Mouse (Mus musculus) neural tube, embryonic 13.5 days (tissue): ENCODE measurements around the gene Gm14851. TPM values are rescaled to one million over a fixed set of nuclear protein-coding genes. Genes with fewer than 3 reads are reported as not detected.
"Not testable (repeated sequence)": the region's sequence is repeated elsewhere in the genome, so short reads cannot be mapped to it uniquely, and the experiment has no call there.

Source experiments
- ATAC-seq: fragments of 200-750 bp; cut with Nextera tagmentation; 2 replicates; pipeline ENCODE4 v1.8.0; 2017; ENCODE audit warnings: low read depth, mild to moderate bottlenecking, moderate TSS enrichment, moderate library complexity
- H3K27ac ChIP-seq: fragments of 300-500 bp; sonication (generic); replicated peaks from 2 replicates; pipeline ENCODE4 v1.5.1; 2015; ENCODE audit warnings: moderate library complexity, mild to moderate bottlenecking, inconsistent platforms
- H3K27me3 ChIP-seq: fragments of 300-500 bp; sonication (generic); 2 replicates; pipeline ENCODE4 v1.6.1; 2015; ENCODE audit warnings: mild to moderate bottlenecking, inconsistent platforms
- H3K36me3 ChIP-seq: fragments of 300-500 bp; sonication (generic); 2 replicates; pipeline ENCODE4 v1.6.1; 2015; ENCODE audit warnings: mild to moderate bottlenecking, inconsistent platforms
- H3K4me1 ChIP-seq: fragments of 300-500 bp; sonication (generic); replicated peaks from 2 replicates; pipeline ENCODE4 v1.6.1; 2015; ENCODE audit warnings: inconsistent platforms
- H3K4me2 ChIP-seq: fragments of 300-500 bp; sonication (generic); 2 replicates; pipeline ENCODE4 v1.6.1; 2015; ENCODE audit warnings: inconsistent platforms, mild to moderate bottlenecking, moderate library complexity
- H3K4me3 ChIP-seq: fragments of 300-500 bp; sonication (generic); 2 replicates; pipeline ENCODE4 v1.5.1; 2015; ENCODE audit warnings: mild to moderate bottlenecking, inconsistent platforms
- H3K9ac ChIP-seq: fragments of 300-500 bp; sonication (generic); 2 replicates; pipeline ENCODE4 v1.6.1; 2015; ENCODE audit warnings: moderate library complexity, mild to moderate bottlenecking, inconsistent platforms
- H3K9me3 ChIP-seq: fragments of 300-500 bp; sonication (generic); 2 replicates; pipeline ENCODE4 v1.6.1; 2016; ENCODE audit warnings: inconsistent platforms
- WGBS: fragments of 180-500 bp; shearing (Covaris S2); methylation state at CpG from one replicate; pipeline ENCODE4 v1.1.7; 2015; 5-methylcytosine and 5-hydroxymethylcytosine counted together
- polyA plus RNA-seq: library from polyadenylated mRNA; unstranded; fragments of >200 nt; fragmentation: Nextera tagmentation; extraction: Ambion mirVana; gene quantifications from 2 replicates; pipeline ENCODE4 v1.2.1, GENCODE M21; 2015

The Gm14851 gene
- polyA plus RNA-seq = not detected in 2 replicates

DNA sequence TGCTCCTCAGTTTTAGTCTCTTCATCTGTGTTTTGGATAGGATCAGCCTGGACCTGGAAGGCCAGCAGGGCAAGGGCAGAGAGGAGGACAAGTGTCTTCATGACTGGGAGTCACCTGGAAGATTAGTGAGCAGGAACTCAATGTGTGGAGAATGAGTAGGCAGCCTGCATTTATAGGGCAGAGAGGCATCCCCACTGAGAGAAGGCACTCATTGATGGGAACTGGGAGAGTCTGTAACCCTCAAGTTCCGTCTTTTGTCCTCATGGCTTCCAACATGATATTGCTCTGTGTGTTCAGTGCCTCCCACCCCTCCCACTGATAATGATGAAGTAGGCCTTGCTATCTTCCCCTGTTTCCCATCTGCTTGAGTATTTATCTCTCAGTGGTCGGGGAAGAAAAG, at the start of gene Gm14851:
Gm14851 (minus strand) TSS at position 101 of the 400 bp plus-strand sequence.
- not testable (repeated sequence) for H3K27ac ChIP-seq, H3K4me3 ChIP-seq, H3K9me3 ChIP-seq, ATAC-seq, H3K27me3 ChIP-seq, H3K4me1 ChIP-seq, H3K4me2 ChIP-seq, H3K36me3 ChIP-seq, H3K9ac ChIP-seq
- 75% methylated on average over 1 of the region's 2 CpGs for WGBS

DNA sequence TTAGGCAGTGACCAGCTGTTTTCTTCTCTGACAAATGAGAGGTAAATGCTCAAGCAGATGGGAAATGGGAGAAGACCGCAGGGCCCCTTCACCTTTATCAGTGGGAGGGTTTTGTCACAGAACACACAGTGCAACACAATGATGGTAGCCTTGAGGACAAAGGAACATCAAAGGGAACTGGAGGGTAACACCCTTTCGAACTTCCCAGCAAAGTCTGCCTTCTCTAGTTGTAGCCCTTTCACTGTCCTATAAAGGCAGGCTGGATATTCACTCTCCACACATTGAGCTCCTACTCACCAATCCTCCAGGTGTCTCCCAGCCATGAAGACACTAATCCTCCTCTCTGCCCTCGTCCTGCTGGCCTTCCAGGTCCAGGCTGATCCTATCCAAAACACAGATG, 38.5 kb upstream of the Gm14851 start, which contains the start of gene Defa30:
Defa30 (plus strand) TSS at position 301 of the 400 bp plus-strand sequence.
- ATAC-seq, H3K9me3 ChIP-seq, H3K9ac ChIP-seq, H3K27me3 ChIP-seq, H3K4me2 ChIP-seq, H3K27ac ChIP-seq, H3K4me1 ChIP-seq, H3K36me3 ChIP-seq, H3K4me3 ChIP-seq: not testable (repeated sequence)
- 61% methylated on average over 3 of the region's 3 CpGs for WGBS

DNA sequence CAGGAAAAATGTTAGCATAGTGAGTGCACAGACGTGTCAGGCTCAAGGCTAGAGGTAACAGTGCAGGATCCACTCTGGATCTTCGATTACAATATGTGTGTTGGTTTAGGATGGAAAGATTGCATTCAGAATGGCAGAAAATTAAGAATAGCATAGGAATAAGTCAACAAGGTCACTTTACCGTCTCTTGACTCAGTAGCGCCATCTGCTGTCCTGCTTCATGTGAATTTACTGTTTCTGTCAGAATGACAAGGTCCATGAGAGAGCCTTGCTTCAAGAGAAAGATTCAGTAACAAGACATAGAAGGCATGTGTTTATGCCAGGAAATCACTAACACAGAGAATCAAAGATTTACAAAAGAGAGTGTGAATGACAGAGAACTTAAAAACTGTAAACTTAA, 2.7 kb downstream of the Gm14851 start:
- 43% methylated on average over 4 of the region's 4 CpGs for WGBS
- H3K4me1 ChIP-seq = no peaks in the 10 kb centered on the region
- H3K9me3 ChIP-seq = no peaks in the 10 kb centered on the region
- no peak overlapping the region for H3K9ac ChIP-seq
- no peak overlapping the region for H3K27ac ChIP-seq
- no peaks in the 10 kb centered on the region for H3K27me3 ChIP-seq
- H3K4me2 ChIP-seq = no peak overlapping the region
- ATAC-seq = no peak
- H3K36me3 ChIP-seq = no peaks in the 10 kb centered on the region
- no peak overlapping the region for H3K4me3 ChIP-seq

DNA sequence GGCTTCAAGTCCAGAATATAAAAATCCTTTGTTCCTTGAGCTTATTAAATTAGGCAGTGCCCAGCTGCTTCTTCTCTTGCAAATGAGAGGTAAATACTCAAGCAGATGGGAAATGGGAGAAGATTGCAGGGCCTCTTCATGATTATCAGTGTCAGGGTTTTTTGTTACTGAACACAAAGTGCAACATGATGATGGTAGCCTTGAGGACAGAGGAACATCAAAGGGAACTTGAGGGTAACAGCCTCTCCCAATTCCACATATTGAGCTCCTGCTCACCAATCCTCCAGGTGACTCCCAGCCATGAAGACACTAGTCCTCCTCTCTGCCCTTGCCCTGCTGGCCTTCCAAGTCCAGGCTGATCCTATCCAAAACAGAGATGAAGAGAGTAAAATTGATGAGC, 11.7 kb downstream of the Gm14851 start, which contains the start of gene Defa25:
Defa25 (plus strand) TSS at position 301 of the 400 bp plus-strand sequence.
- H3K4me1 ChIP-seq, H3K4me3 ChIP-seq, H3K4me2 ChIP-seq, H3K27ac ChIP-seq, H3K36me3 ChIP-seq, H3K9me3 ChIP-seq, ATAC-seq, H3K27me3 ChIP-seq, H3K9ac ChIP-seq: not testable (repeated sequence)

GRCm38 (mm10) chr8:21064738-21065137, 31.1 kb downstream of the Gm14851 start, which contains the start of gene Defa35:
TSS of gene Defa35 (plus strand) at chr8:21065038.
- not testable (repeated sequence) for H3K4me1 ChIP-seq, H3K4me3 ChIP-seq, ATAC-seq, H3K27ac ChIP-seq, H3K36me3 ChIP-seq, H3K9me3 ChIP-seq, H3K4me2 ChIP-seq, H3K9ac ChIP-seq, H3K27me3 ChIP-seq
- 79% methylated on average over 1 of the region's 1 CpGs for WGBS

- not testable (repeated sequence) for H3K27me3 ChIP-seq, ATAC-seq, H3K4me2 ChIP-seq, H3K27ac ChIP-seq, H3K4me1 ChIP-seq, H3K4me3 ChIP-seq, H3K9me3 ChIP-seq, H3K9ac ChIP-seq, H3K36me3 ChIP-seq
- WGBS = no CpG with 5 or more reads among the region's 1 CpGs
Observed at GRCm38 (mm10) chr8:21054747-21055146, 41.1 kb downstream of the Gm14851 start, which contains the start of gene Defa23. TSS of gene Defa23 (plus strand) at chr8:21055047.

Other genes starting within 250 kb of the Gm14851 start
- gene Defb33, start 203.4 kb downstream of the Gm14851 start, polyA plus RNA-seq = not detected in 2 replicates
- gene Gm15056, start 193.4 kb downstream of the Gm14851 start, polyA plus RNA-seq = not detected in 2 replicates
- not detected in 2 replicates for gene Gm6040, start 174.0 kb downstream of the Gm14851 start, polyA plus RNA-seq
- gene AY761185, start 151.3 kb downstream of the Gm14851 start, polyA plus RNA-seq = not detected in 2 replicates
- gene Defa21, start 70.5 kb downstream of the Gm14851 start, polyA plus RNA-seq = not detected in 2 replicates
- gene Defa23, start 41.0 kb downstream of the Gm14851 start, polyA plus RNA-seq = not detected in 2 replicates
- not detected in 2 replicates for gene Defa35, start 31.0 kb downstream of the Gm14851 start, polyA plus RNA-seq
- gene Defa25, start 11.6 kb downstream of the Gm14851 start, polyA plus RNA-seq = not detected in 2 replicates
- not detected in 2 replicates for gene Defa30, start 38.6 kb upstream of the Gm14851 start, polyA plus RNA-seq
- not detected in 2 replicates for gene Defa22, start 66.2 kb upstream of the Gm14851 start, polyA plus RNA-seq
- not detected in 2 replicates for gene Defa31, start 95.6 kb upstream of the Gm14851 start, polyA plus RNA-seq
- not detected in 2 replicates for gene Gm15293, start 105.5 kb upstream of the Gm14851 start, polyA plus RNA-seq
- gene Gm15292, start 153.7 kb upstream of the Gm14851 start, polyA plus RNA-seq = not detected in 2 replicates
- not detected in 2 replicates for gene Defa27, start 219.5 kb upstream of the Gm14851 start, polyA plus RNA-seq
- gene Defa29, start 231.0 kb upstream of the Gm14851 start, polyA plus RNA-seq = not detected in 2 replicates